Mouse (Mus musculus): ENCODE data around the gene A830031A19Rik. TPM values are rescaled to one million over a fixed set of nuclear protein-coding genes. Genes with fewer than 3 reads are reported as not detected.

The A830031A19Rik gene
- polyA plus RNA-seq, 1 experiment from 2014 or later, result 0.21 TPM

DNA sequence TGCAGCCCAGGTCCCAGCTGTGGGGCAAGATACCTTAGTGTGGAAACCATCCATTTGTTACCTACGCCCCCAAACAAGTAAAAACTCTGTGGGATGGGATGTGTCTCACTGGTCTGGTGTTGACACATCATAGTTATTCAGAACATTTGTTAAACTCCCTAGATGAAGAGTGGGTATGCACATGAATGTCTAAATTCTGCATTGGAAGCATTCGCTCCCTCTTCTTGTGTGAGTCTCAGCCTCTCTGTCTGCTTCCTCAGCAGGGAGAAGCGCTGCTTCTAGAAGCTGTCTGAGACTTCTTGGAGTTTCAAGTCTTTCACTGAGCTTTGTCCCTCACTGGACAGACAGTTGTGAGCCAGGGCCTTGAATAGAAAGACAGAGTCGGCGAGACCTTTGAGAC lies 65.9 kb downstream of the A830031A19Rik start:
- Histone ChIP-seq H3K9ac (ENCODE audit: low read depth, low read length) (no peak overlapping the region), H3K4me2 (ENCODE audit: low read length) (no peak overlapping the region), H3K4me3 (ENCODE audit: low read length) (no peak overlapping the region), H3K27me3 (replicated peaks; ENCODE audit: control insufficient read depth, insufficient read depth, low read length) (no peaks in the 10 kb centered on the region), H3K9me3 (ENCODE audit: control insufficient read depth, low read length) (no peaks in the 10 kb centered on the region), H3K27ac (ENCODE audit: low read depth, low read length) (no peak overlapping the region), H3K36me3 (ENCODE audit: control insufficient read depth, insufficient read depth, low read length) (no peaks in the 10 kb centered on the region), H3K4me1 (ENCODE audit: control insufficient read depth, insufficient read depth, low read depth, low read length) (no peaks in the 10 kb centered on the region)
- 94% methylated on average over 5 of the region's 5 CpGs for WGBS
- ATAC-seq, result no peak

DNA sequence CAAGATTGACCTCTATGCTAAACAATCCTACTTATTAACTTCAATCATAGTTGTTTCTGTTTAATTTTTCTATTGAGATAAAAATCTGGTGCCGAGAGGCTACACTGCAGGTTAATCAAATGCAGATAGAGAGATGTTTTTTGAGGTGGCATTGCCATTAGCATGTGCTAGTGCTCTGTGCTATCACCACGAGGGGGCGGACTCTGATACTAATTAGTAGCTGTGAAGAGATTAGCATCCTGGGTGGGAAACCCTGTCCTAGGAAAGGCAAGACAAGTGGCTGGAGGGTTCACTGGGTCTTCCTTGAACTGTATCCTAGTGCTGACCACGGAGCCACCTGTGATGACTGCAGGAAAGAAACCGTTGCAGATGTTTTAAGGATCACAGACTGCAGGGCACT lies 66.6 kb downstream of the A830031A19Rik start:
- no peak overlapping the region for H3K27ac ChIP-seq (ENCODE audit: low read depth, low read length)
- no peak overlapping the region for H3K9ac ChIP-seq (ENCODE audit: low read depth, low read length)
- H3K9me3 ChIP-seq (ENCODE audit: control insufficient read depth, low read length), result no peaks in the 10 kb centered on the region
- no peaks in the 10 kb centered on the region for H3K4me1 ChIP-seq (ENCODE audit: control insufficient read depth, insufficient read depth, low read depth, low read length)
- no peak for ATAC-seq
- no peaks in the 10 kb centered on the region for H3K36me3 ChIP-seq (ENCODE audit: control insufficient read depth, insufficient read depth, low read length)
- no peak overlapping the region for H3K4me2 ChIP-seq (ENCODE audit: low read length)
- H3K4me3 ChIP-seq (ENCODE audit: low read length), result no peak overlapping the region
- H3K27me3 ChIP-seq (replicated peaks; ENCODE audit: control insufficient read depth, insufficient read depth, low read length), result no peaks in the 10 kb centered on the region
- WGBS, result 43% methylated on average over 5 of the region's 5 CpGs

DNA sequence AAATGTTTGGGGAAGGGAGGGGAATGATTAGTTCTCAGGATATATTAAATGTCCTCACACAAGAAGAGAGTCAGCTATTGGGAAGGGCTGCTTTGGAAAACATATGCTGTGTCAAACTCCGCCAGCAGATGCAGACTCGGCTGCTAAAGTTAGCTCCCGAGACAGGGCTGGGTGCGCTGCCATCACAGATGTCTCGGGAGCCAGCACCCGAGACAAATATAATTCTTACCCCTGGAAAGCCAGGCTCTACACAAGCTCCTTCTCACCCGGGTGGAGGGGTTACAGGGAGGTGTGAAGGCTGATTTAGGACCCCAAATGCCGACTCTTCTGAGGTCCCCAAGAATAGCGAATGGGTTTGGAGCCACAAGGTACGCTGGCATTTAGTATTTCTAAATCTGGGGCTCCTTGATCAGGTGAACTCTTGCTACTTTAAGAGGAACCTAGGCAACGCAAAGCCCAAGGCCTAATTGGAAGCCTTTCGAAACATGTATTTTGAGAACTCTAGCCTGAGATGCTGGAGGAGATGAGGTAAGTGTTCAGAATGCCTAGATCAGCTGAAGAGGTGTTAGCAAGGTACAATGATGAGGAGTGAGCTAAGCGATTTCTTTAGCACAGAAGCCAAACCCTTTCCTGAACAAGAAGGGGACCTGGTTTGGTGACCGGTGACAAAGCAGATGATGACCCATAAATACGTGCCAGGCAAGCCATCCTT lies 69.3 kb downstream of the A830031A19Rik start:
- WGBS, result 84% methylated on average over 15 of the region's 15 CpGs

DNA sequence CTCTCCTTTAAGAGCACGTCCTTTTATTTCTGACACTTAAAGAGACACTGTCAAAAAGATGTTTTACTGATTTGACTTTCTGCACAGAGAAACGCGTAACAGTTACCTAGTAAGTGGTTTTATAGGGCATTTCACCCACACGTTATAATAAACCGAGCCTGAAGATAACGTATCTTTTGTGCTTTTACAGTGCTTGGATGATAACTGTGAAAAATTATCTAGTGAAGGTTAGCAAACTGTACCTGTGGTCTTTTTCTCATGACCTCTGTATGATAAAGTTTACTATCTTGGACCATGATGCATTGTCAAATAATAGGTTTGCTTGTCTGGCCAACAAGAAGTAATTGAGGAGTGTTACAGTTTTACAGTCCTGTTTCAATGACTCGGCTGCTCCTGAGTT lies 74.2 kb downstream of the A830031A19Rik start:
- Histone ChIP-seq H3K4me1 (ENCODE audit: control insufficient read depth, insufficient read depth, low read depth, low read length) (no peaks in the 10 kb centered on the region), H3K9me3 (ENCODE audit: control insufficient read depth, low read length) (no peaks in the 10 kb centered on the region), H3K27ac (ENCODE audit: low read depth, low read length) (no peak overlapping the region), H3K27me3 (replicated peaks; ENCODE audit: control insufficient read depth, insufficient read depth, low read length) (no peaks in the 10 kb centered on the region), H3K9ac (ENCODE audit: low read depth, low read length) (no peak overlapping the region), H3K36me3 (ENCODE audit: control insufficient read depth, insufficient read depth, low read length) (no peaks in the 10 kb centered on the region), H3K4me2 (ENCODE audit: low read length) (no peak overlapping the region), H3K4me3 (ENCODE audit: low read length) (no peak overlapping the region)
- WGBS, result 83% methylated on average over 7 of the region's 7 CpGs
- ATAC-seq, result no peak

More for the DNA sequence above, 69.3 kb downstream of the A830031A19Rik start:
- no peak overlapping the region for H3K27ac ChIP-seq (ENCODE audit: low read depth, low read length)
- no peak overlapping the region for H3K9ac ChIP-seq (ENCODE audit: low read depth, low read length)
- no peaks in the 10 kb centered on the region for H3K9me3 ChIP-seq (ENCODE audit: control insufficient read depth, low read length)
- H3K4me3 ChIP-seq (ENCODE audit: low read length), result no peak overlapping the region
- ATAC-seq, result no peak
- H3K4me2 ChIP-seq (ENCODE audit: low read length), result no peak overlapping the region
- H3K36me3 ChIP-seq (ENCODE audit: control insufficient read depth, insufficient read depth, low read length), result no peaks in the 10 kb centered on the region
- no peaks in the 10 kb centered on the region for H3K4me1 ChIP-seq (ENCODE audit: control insufficient read depth, insufficient read depth, low read depth, low read length)
- no peaks in the 10 kb centered on the region for H3K27me3 ChIP-seq (replicated peaks; ENCODE audit: control insufficient read depth, insufficient read depth, low read length)

Small RNA genes within 50 kb of the gene (microRNA-seq; reads per million reads assigned to microRNA genes)
- not detected for gene Gm44381

Other genes with a start within 250 kb of the A830031A19Rik start
- gene Papolg, start 179.8 kb downstream of the A830031A19Rik start, polyA plus RNA-seq (2015; fragmentation: Nextera tagmentation; extraction: Ambion mirVana), result 15.9 and 18.6 TPM in 2 replicates
- 97.9 and 105 TPM in 2 replicates for gene Bcl11a, start 3.0 kb upstream of the A830031A19Rik start, polyA plus RNA-seq (2015; fragmentation: Nextera tagmentation; extraction: Ambion mirVana)

All from hindbrain, embryonic 16.5 days (tissue).